Mouse (Mus musculus): Measurements from ENCODE around the gene Arvcf. TPM values are rescaled to one million over a fixed set of nuclear protein-coding genes. Genes with fewer than 3 reads are reported as not detected.

Arvcf gene
- polyA plus RNA-seq, 1 experiment from 2014 or later = 34.0 TPM

GRCm38 (mm10) chr16:18370197-18370596, 22.2 kb downstream of the Arvcf start:
- 83% methylated on average over 3 of the region's 3 CpGs for WGBS
- no peaks in the 10 kb centered on the region for H3K27me3 ChIP-seq (ENCODE audit: control insufficient read depth, insufficient read depth, low read depth, low read length)

GRCm38 (mm10) chr16:18373632-18374031, 25.6 kb downstream of the Arvcf start:
- Histone ChIP-seq H3K36me3 (ENCODE audit: control insufficient read depth, insufficient read depth, low read length) (no peaks in the 10 kb centered on the region), H3K4me2 (ENCODE audit: low read depth, low read length) (no peak overlapping the region), H3K4me3 (ENCODE audit: low read length) (no peak overlapping the region), H3K27me3 (ENCODE audit: control insufficient read depth, insufficient read depth, low read depth, low read length) (no peaks in the 10 kb centered on the region), H3K27ac (ENCODE audit: low read length) (no peak overlapping the region), H3K4me1 (replicated peaks; ENCODE audit: control insufficient read depth, insufficient read depth, low read length) (no peaks in the 10 kb centered on the region), H3K9me3 (ENCODE audit: control insufficient read depth, low read length) (no peaks in the 10 kb centered on the region), H3K9ac (ENCODE audit: low read length) (no peak overlapping the region)
- WGBS = 91% methylated on average over 4 of the region's 4 CpGs
- no peak for ATAC-seq (ENCODE audit: low read depth)

More at GRCm38 (mm10) chr16:18370197-18370596, 22.2 kb downstream of the Arvcf start:
- Histone ChIP-seq H3K9me3 (ENCODE audit: control insufficient read depth, low read length) (no peaks in the 10 kb centered on the region), H3K4me2 (ENCODE audit: low read depth, low read length) (no peak overlapping the region), H3K27ac (ENCODE audit: low read length) (no peak overlapping the region), H3K4me1 (replicated peaks; ENCODE audit: control insufficient read depth, insufficient read depth, low read length) (no peaks in the 10 kb centered on the region), H3K4me3 (ENCODE audit: low read length) (no peak overlapping the region), H3K9ac (ENCODE audit: low read length) (no peak overlapping the region), H3K36me3 (ENCODE audit: control insufficient read depth, insufficient read depth, low read length) (no peaks in the 10 kb centered on the region)
- no peak for ATAC-seq (ENCODE audit: low read depth)

GRCm38 (mm10) chr16:18376297-18376954, 28.4 kb downstream of the Arvcf start:
- Histone ChIP-seq H3K4me2 (ENCODE audit: low read depth, low read length) (no peak overlapping the region), H3K9ac (ENCODE audit: low read length) (no peak overlapping the region), H3K36me3 (ENCODE audit: control insufficient read depth, insufficient read depth, low read length) (no peaks in the 10 kb centered on the region), H3K4me1 (replicated peaks; ENCODE audit: control insufficient read depth, insufficient read depth, low read length) (no peaks in the 10 kb centered on the region), H3K27ac (ENCODE audit: low read length) (no peak overlapping the region), H3K9me3 (ENCODE audit: control insufficient read depth, low read length) (no peaks in the 10 kb centered on the region), H3K4me3 (ENCODE audit: low read length) (no peak overlapping the region), H3K27me3 (ENCODE audit: control insufficient read depth, insufficient read depth, low read depth, low read length) (no peaks in the 10 kb centered on the region)
- no peak for ATAC-seq (ENCODE audit: low read depth)
- WGBS = 68% methylated on average over 6 of the region's 7 CpGs

GRCm38 (mm10) chr16:18377203-18377602, 29.2 kb downstream of the Arvcf start:
- Histone ChIP-seq H3K27ac (ENCODE audit: low read length) (no peak overlapping the region), H3K4me3 (ENCODE audit: low read length) (no peak overlapping the region), H3K9ac (ENCODE audit: low read length) (no peak overlapping the region), H3K9me3 (ENCODE audit: control insufficient read depth, low read length) (no peaks in the 10 kb centered on the region), H3K27me3 (ENCODE audit: control insufficient read depth, insufficient read depth, low read depth, low read length) (no peaks in the 10 kb centered on the region), H3K4me1 (replicated peaks; ENCODE audit: control insufficient read depth, insufficient read depth, low read length) (0 out of 2 replicates have a peak, but pooled peaks cover 2% of the 10 kb centered on the region), H3K4me2 (ENCODE audit: low read depth, low read length) (no peak overlapping the region), H3K36me3 (ENCODE audit: control insufficient read depth, insufficient read depth, low read length) (no peaks in the 10 kb centered on the region)
- no peak for ATAC-seq (ENCODE audit: low read depth)
- WGBS = 35% methylated on average over 3 of the region's 3 CpGs

GRCm38 (mm10) chr16:18378489-18378888, 30.5 kb downstream of the Arvcf start:
- H3K36me3 ChIP-seq (ENCODE audit: control insufficient read depth, insufficient read depth, low read length) = no peaks in the 10 kb centered on the region
- no peak overlapping the region for H3K27ac ChIP-seq (ENCODE audit: low read length)
- WGBS = 26% methylated on average over 1 of the region's 1 CpGs
- ATAC-seq (ENCODE audit: low read depth) = no peak
- no peaks in the 10 kb centered on the region for H3K27me3 ChIP-seq (ENCODE audit: control insufficient read depth, insufficient read depth, low read depth, low read length)
- no peak overlapping the region for H3K9ac ChIP-seq (ENCODE audit: low read length)
- H3K9me3 ChIP-seq (ENCODE audit: control insufficient read depth, low read length) = no peaks in the 10 kb centered on the region
- H3K4me3 ChIP-seq (ENCODE audit: low read length) = no peak overlapping the region
- H3K4me1 ChIP-seq (replicated peaks; ENCODE audit: control insufficient read depth, insufficient read depth, low read length) = peaks cover 5% of the 10 kb centered on the region
- H3K4me2 ChIP-seq (ENCODE audit: low read depth, low read length) = no peak overlapping the region

GRCm38 (mm10) chr16:18379338-18380001, 31.5 kb downstream of the Arvcf start:
- ATAC-seq (ENCODE audit: low read depth) = no peak
- peaks cover 12% of the 10 kb centered on the region for H3K4me1 ChIP-seq (replicated peaks; ENCODE audit: control insufficient read depth, insufficient read depth, low read length)
- no peak overlapping the region for H3K4me2 ChIP-seq (ENCODE audit: low read depth, low read length)
- H3K27me3 ChIP-seq (ENCODE audit: control insufficient read depth, insufficient read depth, low read depth, low read length) = no peaks in the 10 kb centered on the region
- H3K9ac ChIP-seq (ENCODE audit: low read length) = no peak overlapping the region
- no peak overlapping the region for H3K27ac ChIP-seq (ENCODE audit: low read length)
- 81% methylated on average over 8 of the region's 8 CpGs for WGBS
- no peak overlapping the region for H3K4me3 ChIP-seq (ENCODE audit: low read length)
- no peaks in the 10 kb centered on the region for H3K36me3 ChIP-seq (ENCODE audit: control insufficient read depth, insufficient read depth, low read length)
- no peaks in the 10 kb centered on the region for H3K9me3 ChIP-seq (ENCODE audit: control insufficient read depth, low read length)

- 40% methylated on average over 6 of the region's 6 CpGs for WGBS
- no peaks in the 10 kb centered on the region for H3K36me3 ChIP-seq (ENCODE audit: control insufficient read depth, insufficient read depth, low read length)
- no peaks in the 10 kb centered on the region for H3K9me3 ChIP-seq (ENCODE audit: control insufficient read depth, low read length)
- H3K27ac ChIP-seq (ENCODE audit: low read length) = no peak overlapping the region
- no peak overlapping the region for H3K9ac ChIP-seq (ENCODE audit: low read length)
- no peak overlapping the region for H3K4me2 ChIP-seq (ENCODE audit: low read depth, low read length)
- H3K4me3 ChIP-seq (ENCODE audit: low read length) = no peak overlapping the region
- no peaks in the 10 kb centered on the region for H3K27me3 ChIP-seq (ENCODE audit: control insufficient read depth, insufficient read depth, low read depth, low read length)
- no peak for ATAC-seq (ENCODE audit: low read depth)
- peaks cover 12% of the 10 kb centered on the region for H3K4me1 ChIP-seq (replicated peaks; ENCODE audit: control insufficient read depth, insufficient read depth, low read length)
These were observed 32.6 kb downstream of the Arvcf start for GRCm38 (mm10) chr16:18380495-18381063.

- no peak overlapping the region for H3K9ac ChIP-seq (ENCODE audit: low read length)
- H3K9me3 ChIP-seq (ENCODE audit: control insufficient read depth, low read length) = no peaks in the 10 kb centered on the region
- H3K36me3 ChIP-seq (ENCODE audit: control insufficient read depth, insufficient read depth, low read length) = no peaks in the 10 kb centered on the region
- H3K4me3 ChIP-seq (ENCODE audit: low read length) = no peak overlapping the region
- ATAC-seq (ENCODE audit: low read depth) = peak; percentile 41; the same call in 1 of the 2 replicates
- no peak overlapping the region for H3K4me2 ChIP-seq (ENCODE audit: low read depth, low read length)
- no peak overlapping the region for H3K27ac ChIP-seq (ENCODE audit: low read length)
- H3K4me1 ChIP-seq (replicated peaks; ENCODE audit: control insufficient read depth, insufficient read depth, low read length) = peaks cover 12% of the 10 kb centered on the region
- 61% methylated on average over 6 of the region's 6 CpGs for WGBS
- H3K27me3 ChIP-seq (ENCODE audit: control insufficient read depth, insufficient read depth, low read depth, low read length) = no peaks in the 10 kb centered on the region
These were observed 33.8 kb downstream of the Arvcf start for GRCm38 (mm10) chr16:18381621-18382258.

GRCm38 (mm10) chr16:18383045-18383726, 35.2 kb downstream of the Arvcf start:
- H3K4me1 ChIP-seq (replicated peaks; ENCODE audit: control insufficient read depth, insufficient read depth, low read length) = peaks cover 21% of the 10 kb centered on the region
- H3K4me2 ChIP-seq (ENCODE audit: low read depth, low read length) = no peak overlapping the region
- no peak overlapping the region for H3K27ac ChIP-seq (ENCODE audit: low read length)
- no peaks in the 10 kb centered on the region for H3K27me3 ChIP-seq (ENCODE audit: control insufficient read depth, insufficient read depth, low read depth, low read length)
- no peak for ATAC-seq (ENCODE audit: low read depth)
- H3K9me3 ChIP-seq (ENCODE audit: control insufficient read depth, low read length) = no peaks in the 10 kb centered on the region
- H3K36me3 ChIP-seq (ENCODE audit: control insufficient read depth, insufficient read depth, low read length) = no peaks in the 10 kb centered on the region
- no peak overlapping the region for H3K4me3 ChIP-seq (ENCODE audit: low read length)
- WGBS = 62% methylated on average over 9 of the region's 9 CpGs
- H3K9ac ChIP-seq (ENCODE audit: low read length) = no peak overlapping the region; the same call in 1 of the 2 replicates

All from lung, embryonic 16.5 days (tissue).